Mouse (Mus musculus) heart, embryonic 13.5 days (tissue): ENCODE data around the gene Irak2. TPM values are rescaled to one million over a fixed set of nuclear protein-coding genes. Genes with fewer than 3 reads are reported as not detected.
A peak's percentile ranks its signal among the peaks of the same experiment; 100 is the strongest.

ENCODE experiments used
- ATAC-seq: fragments of 200-750 bp; cut with Nextera tagmentation; 2 replicates; pipeline ENCODE4 v1.8.0; 2017; ENCODE audit warnings: moderate TSS enrichment; ENCODE audit not compliant: insufficient number of reproducible peaks, low FRiP score, low TSS enrichment; ENCODE audit errors: extremely low read depth
- H3K27ac ChIP-seq: fragments of 300-500 bp; sonication (generic); replicated peaks from 2 replicates; pipeline ENCODE4 v1.5.1; 2015; ENCODE audit warnings: moderate library complexity, mild to moderate bottlenecking, inconsistent platforms
- H3K27me3 ChIP-seq: fragments of 300-500 bp; sonication (generic); replicated peaks from 2 replicates; pipeline ENCODE4 v1.6.1; 2015; ENCODE audit warnings: mild to moderate bottlenecking, inconsistent platforms
- H3K36me3 ChIP-seq: fragments of 300-500 bp; sonication (generic); 2 replicates; pipeline ENCODE4 v1.6.1; 2015; ENCODE audit warnings: mild to moderate bottlenecking, inconsistent platforms
- H3K4me1 ChIP-seq: fragments of 300-500 bp; sonication (generic); 2 replicates; pipeline ENCODE4 v1.6.1; 2015; ENCODE audit warnings: inconsistent platforms
- H3K4me2 ChIP-seq: fragments of 300-500 bp; sonication (generic); 2 replicates; pipeline ENCODE4 v1.6.1; 2015; ENCODE audit warnings: inconsistent platforms, mild to moderate bottlenecking, moderate library complexity
- H3K4me3 ChIP-seq: fragments of 300-500 bp; sonication (generic); 2 replicates; pipeline ENCODE4 v1.5.1; 2015; ENCODE audit warnings: moderate library complexity, mild to moderate bottlenecking, inconsistent platforms
- H3K9ac ChIP-seq: fragments of 300-500 bp; sonication (generic); 2 replicates; pipeline ENCODE4 v1.6.1; 2015; ENCODE audit warnings: inconsistent platforms, mild to moderate bottlenecking, moderate library complexity
- H3K9me3 ChIP-seq: fragments of 300-500 bp; sonication (generic); 2 replicates; pipeline ENCODE4 v1.6.1; 2016; ENCODE audit warnings: inconsistent platforms
- WGBS: fragments of 180-500 bp; shearing (Covaris S2); methylation state at CpG from one replicate; pipeline ENCODE4 v1.1.7; 2015; ENCODE audit warnings: mixed read lengths; 5-methylcytosine and 5-hydroxymethylcytosine counted together
- polyA plus RNA-seq: library from polyadenylated mRNA; unstranded; fragments of >200 nt; fragmentation: Nextera tagmentation; extraction: Ambion mirVana; gene quantifications from 2 replicates; pipeline ENCODE4 v1.2.1, GENCODE M21; 2015

Gene Irak2
- 5.2 and 6.2 TPM in 2 replicates for polyA plus RNA-seq

DNA sequence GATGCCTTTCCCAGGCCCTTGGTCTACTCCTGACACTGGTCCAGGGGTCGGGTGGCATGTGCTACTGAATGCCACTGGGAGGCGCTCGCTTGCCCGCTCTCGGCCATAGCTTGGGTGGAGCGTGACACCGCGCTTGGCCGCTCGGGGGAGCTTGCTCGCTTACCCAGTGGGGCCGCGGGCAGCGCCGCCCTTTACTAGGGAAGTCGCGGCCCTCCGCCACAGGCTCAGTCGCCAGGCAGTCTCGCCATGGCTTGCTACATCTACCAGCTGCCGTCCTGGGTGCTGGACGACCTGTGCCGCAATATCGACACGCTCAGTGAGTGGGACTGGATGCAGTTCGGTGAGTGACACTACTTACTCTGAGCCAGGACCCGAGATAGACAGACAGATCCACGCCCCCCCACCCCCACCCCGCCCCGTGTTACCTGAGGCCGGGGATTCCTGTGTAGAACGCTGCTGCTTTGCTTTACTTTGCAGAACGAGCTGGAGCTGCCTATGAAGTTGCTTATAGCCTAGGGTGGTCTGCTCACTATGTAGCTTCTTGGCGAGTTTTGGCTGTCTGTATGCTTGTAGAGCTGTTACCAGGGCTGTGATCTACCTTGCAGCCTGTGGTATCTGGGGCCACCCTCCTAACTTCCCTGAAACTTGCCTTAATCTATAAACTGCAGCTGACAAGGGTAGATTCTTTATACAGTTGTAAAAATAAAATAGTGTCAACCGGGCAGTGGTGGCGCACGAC lies at the start of gene Irak2:
Gene Irak2 (plus strand): TSS at position 166 of the 739 bp plus-strand sequence.
- peak within 1 kb of the TSS; percentile 83 for H3K4me2 ChIP-seq
- no peaks in the 10 kb centered on the region for H3K9me3 ChIP-seq
- H3K36me3 ChIP-seq, result peaks cover 1% of the 10 kb centered on the region
- peak; percentile 85 for ATAC-seq
- peak within 1 kb of the TSS; percentile 87 for H3K9ac ChIP-seq
- peak within 1 kb of the TSS; percentile 69 for H3K4me3 ChIP-seq
- H3K27ac ChIP-seq, result peak within 1 kb of the TSS; percentile 56; the same call in 1 of the 2 replicates
- 8% methylated on average over 37 of the region's 37 CpGs for WGBS
- H3K27me3 ChIP-seq, result no peaks in the 10 kb centered on the region
- peaks cover 7% of the 10 kb centered on the region; the same call in 1 of the 2 replicates for H3K4me1 ChIP-seq

DNA sequence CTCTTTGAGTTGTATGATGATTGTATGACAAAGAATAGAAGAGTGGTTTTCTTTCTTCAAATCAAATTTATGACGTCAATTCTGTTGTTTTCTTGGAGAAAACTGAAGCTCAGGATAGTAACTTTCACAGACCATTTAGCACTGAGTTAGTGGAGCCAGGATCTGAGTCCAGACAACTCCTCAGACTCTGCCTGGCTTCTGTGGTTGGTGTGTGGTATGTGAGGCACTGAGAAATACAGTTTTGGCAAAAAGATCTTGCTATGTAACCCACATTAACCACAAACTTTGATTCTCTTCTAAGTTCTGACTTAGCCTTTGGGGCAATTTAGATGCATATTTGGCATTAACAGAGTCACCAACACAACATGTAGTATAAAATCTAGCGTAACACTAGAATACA lies 45.6 kb upstream of the Irak2 start:
- 86% methylated on average over 2 of the region's 2 CpGs for WGBS
- Histone ChIP-seq H3K4me3 (no peak overlapping the region), H3K9me3 (no peaks in the 10 kb centered on the region), H3K36me3 (peaks cover 20% of the 10 kb centered on the region), H3K4me2 (no peak overlapping the region), H3K27me3 (no peaks in the 10 kb centered on the region), H3K27ac (no peak overlapping the region), H3K9ac (no peak overlapping the region), H3K4me1 (no peaks in the 10 kb centered on the region)
- ATAC-seq, result no peak

- Histone ChIP-seq H3K9me3 (no peaks in the 10 kb centered on the region), H3K27ac (no peak overlapping the region), H3K4me1 (peaks cover 10% of the 10 kb centered on the region), H3K4me3 (no peak overlapping the region), H3K36me3 (peaks cover 15% of the 10 kb centered on the region; the same call in 1 of the 2 replicates), H3K4me2 (no peak overlapping the region), H3K9ac (no peak overlapping the region), H3K27me3 (no peaks in the 10 kb centered on the region)
- 88% methylated on average over 4 of the region's 4 CpGs for WGBS
- no peak for ATAC-seq
Measured at GRCm38 (mm10) chr6:113597945-113598344, 40.3 kb upstream of the Irak2 start.

- Histone ChIP-seq H3K36me3 (peaks cover 15% of the 10 kb centered on the region; the same call in 1 of the 2 replicates), H3K4me1 (peaks cover 13% of the 10 kb centered on the region)
- 76% methylated on average over 5 of the region's 5 CpGs for WGBS
Measured at GRCm38 (mm10) chr6:113599833-113600232, 38.4 kb upstream of the Irak2 start.

GRCm38 (mm10) chr6:113600543-113601139 lies 37.6 kb upstream of the Irak2 start, which contains the start of gene Fancd2os:
TSS of gene Fancd2os (minus strand) at chr6:113600715.
- WGBS, result 45% methylated on average over 23 of the region's 23 CpGs
- H3K4me1 ChIP-seq, result peaks cover 18% of the 10 kb centered on the region
- H3K9me3 ChIP-seq, result no peaks in the 10 kb centered on the region
- H3K4me3 ChIP-seq, result no peak within 1 kb of the TSS
- no peak for ATAC-seq
- peaks cover 15% of the 10 kb centered on the region; the same call in 1 of the 2 replicates for H3K36me3 ChIP-seq
- H3K9ac ChIP-seq, result no peak within 1 kb of the TSS
- H3K27me3 ChIP-seq, result no peaks in the 10 kb centered on the region
- H3K27ac ChIP-seq, result no peak within 1 kb of the TSS
- 0 out of 2 replicates have a peak within 1 kb of the TSS, but pooled peaks have one; percentile 3 for H3K4me2 ChIP-seq

More at GRCm38 (mm10) chr6:113599833-113600232, 38.4 kb upstream of the Irak2 start:
- Histone ChIP-seq H3K4me3 (no peak overlapping the region), H3K27ac (no peak overlapping the region), H3K9me3 (no peaks in the 10 kb centered on the region), H3K27me3 (no peaks in the 10 kb centered on the region), H3K9ac (no peak overlapping the region), H3K4me2 (no peak overlapping the region)
- ATAC-seq, result no peak

DNA sequence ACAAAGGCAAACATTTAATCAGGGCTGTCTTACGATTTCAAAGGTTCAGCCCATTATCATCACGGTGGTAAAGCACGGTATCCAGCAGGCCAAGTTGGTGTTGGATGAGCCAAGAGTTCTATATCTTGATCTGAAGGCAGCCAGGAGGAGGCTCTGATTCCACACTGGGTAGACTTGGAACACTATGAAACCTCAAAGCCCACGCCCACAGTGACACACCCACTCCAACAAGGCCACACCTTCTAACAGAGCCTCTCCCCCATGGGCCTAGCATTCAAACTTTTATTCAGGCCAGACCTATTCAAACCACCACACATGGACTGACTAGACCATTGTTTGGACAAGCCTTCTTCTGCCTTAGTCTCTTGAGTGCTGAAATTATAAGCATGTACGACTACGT lies 35.4 kb upstream of the Irak2 start:
- ATAC-seq, result no peak
- Histone ChIP-seq H3K4me2 (no peak overlapping the region), H3K4me1 (peaks cover 30% of the 10 kb centered on the region), H3K27me3 (no peaks in the 10 kb centered on the region), H3K4me3 (no peak overlapping the region), H3K27ac (no peak overlapping the region), H3K36me3 (peaks cover 16% of the 10 kb centered on the region; the same call in 1 of the 2 replicates), H3K9ac (no peak overlapping the region), H3K9me3 (no peaks in the 10 kb centered on the region)
- 90% methylated on average over 6 of the region's 6 CpGs for WGBS

DNA sequence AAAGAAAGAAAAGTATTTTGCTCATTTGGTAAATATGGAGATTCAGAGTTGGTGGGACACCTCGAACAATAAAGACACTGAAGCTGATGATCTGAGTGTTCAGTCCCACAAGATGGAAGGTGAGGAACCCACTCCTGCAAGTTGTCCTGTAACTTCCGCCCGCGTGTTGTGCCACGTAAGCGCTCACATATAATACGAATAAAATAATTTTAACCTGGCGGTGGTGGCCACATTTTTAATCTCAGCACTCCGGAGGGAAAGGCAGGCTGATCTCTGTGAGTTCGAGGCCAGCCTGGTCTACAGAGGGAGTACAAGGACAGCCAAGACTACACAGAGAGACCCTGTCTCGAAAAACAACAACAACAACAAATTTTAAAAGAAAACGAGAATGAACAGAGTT lies 34.3 kb upstream of the Irak2 start:
- Histone ChIP-seq H3K9me3 (no peaks in the 10 kb centered on the region), H3K9ac (peak overlapping the region; percentile 96), H3K4me1 (peaks cover 30% of the 10 kb centered on the region), H3K36me3 (peaks cover 11% of the 10 kb centered on the region; the same call in 1 of the 2 replicates), H3K27ac (peak overlapping the region; percentile 89; the same call in 1 of the 2 replicates), H3K27me3 (no peaks in the 10 kb centered on the region), H3K4me3 (peak overlapping the region; percentile 98), H3K4me2 (peak overlapping the region; percentile 88)
- 46% methylated on average over 12 of the region's 12 CpGs for WGBS
- ATAC-seq, result no peak

- Histone ChIP-seq H3K27ac (peak within 1 kb of the TSS; percentile 89), H3K4me3 (peak within 1 kb of the TSS; percentile 98), H3K9ac (peak within 1 kb of the TSS; percentile 96), H3K4me1 (peaks cover 30% of the 10 kb centered on the region), H3K9me3 (no peaks in the 10 kb centered on the region), H3K4me2 (peak within 1 kb of the TSS; percentile 88), H3K27me3 (no peaks in the 10 kb centered on the region), H3K36me3 (peaks cover 11% of the 10 kb centered on the region; the same call in 1 of the 2 replicates)
- WGBS, result under 1% methylated on average over 63 of the region's 65 CpGs
- ATAC-seq, result peak; percentile 86
Measured at GRCm38 (mm10) chr6:113604432-113605223, 33.6 kb upstream of the Irak2 start, which contains the start of gene Brk1. TSS of gene Brk1 (plus strand) at chr6:113604772.

GRCm38 (mm10) chr6:113605224-113605545 lies 33.1 kb upstream of the Irak2 start:
- ATAC-seq, result no peak; the same call in 1 of the 2 replicates
- H3K9ac ChIP-seq, result peak overlapping the region; percentile 96
- peaks cover 25% of the 10 kb centered on the region for H3K4me1 ChIP-seq
- peaks cover 11% of the 10 kb centered on the region; the same call in 1 of the 2 replicates for H3K36me3 ChIP-seq
- no peaks in the 10 kb centered on the region for H3K9me3 ChIP-seq
- WGBS, result 2% methylated on average over 10 of the region's 10 CpGs
- H3K27ac ChIP-seq, result peak overlapping the region; percentile 89
- H3K4me2 ChIP-seq, result peak overlapping the region; percentile 88
- no peaks in the 10 kb centered on the region for H3K27me3 ChIP-seq
- H3K4me3 ChIP-seq, result peak overlapping the region; percentile 98

- Histone ChIP-seq H3K9me3 (no peaks in the 10 kb centered on the region), H3K4me3 (no peak overlapping the region), H3K4me1 (peaks cover 48% of the 10 kb centered on the region), H3K27me3 (no peaks in the 10 kb centered on the region), H3K9ac (no peak overlapping the region), H3K4me2 (no peak overlapping the region), H3K27ac (no peak overlapping the region), H3K36me3 (peaks cover 28% of the 10 kb centered on the region)
- ATAC-seq, result no peak
- 85% methylated on average over 6 of the region's 6 CpGs for WGBS
Measured at GRCm38 (mm10) chr6:113608871-113609270, 29.4 kb upstream of the Irak2 start.

- no peak overlapping the region for H3K9ac ChIP-seq
- H3K4me3 ChIP-seq, result no peak overlapping the region
- H3K9me3 ChIP-seq, result no peaks in the 10 kb centered on the region
- no peak for ATAC-seq
- H3K27ac ChIP-seq, result no peak overlapping the region
- no peaks in the 10 kb centered on the region for H3K27me3 ChIP-seq
- H3K4me1 ChIP-seq, result peaks cover 45% of the 10 kb centered on the region
- H3K36me3 ChIP-seq, result peaks cover 33% of the 10 kb centered on the region
- 94% methylated on average over 7 of the region's 7 CpGs for WGBS
- no peak overlapping the region for H3K4me2 ChIP-seq
Measured at GRCm38 (mm10) chr6:113609293-113609692, 29.0 kb upstream of the Irak2 start.
